Mouse (Mus musculus) heart, adult 2 months (tissue): Measurements from ENCODE around the gene Tfap4.

Experiments
- CTCF ChIP-seq: fragments of 200-600 bp; IDR thresholded peaks from 2 replicates; pipeline ENCODE4 v1.8.1; 2022; ENCODE audit warnings: antibody characterized with exemption, mild to moderate bottlenecking, moderate library complexity
- EP300 ChIP-seq: fragments of 200-500 bp; IDR thresholded peaks from 2 replicates; pipeline ENCODE4 v1.6.1; 2011; ENCODE audit warnings: low read depth, low read length, control low read depth; ENCODE audit not compliant: insufficient read depth
- POLR2A ChIP-seq: fragments of 200-500 bp; IDR thresholded peaks from 2 replicates; pipeline ENCODE4 v1.6.1; 2011; ENCODE audit warnings: mild to moderate bottlenecking, low read depth, low read length, control low read depth; ENCODE audit not compliant: insufficient read depth

DNA sequence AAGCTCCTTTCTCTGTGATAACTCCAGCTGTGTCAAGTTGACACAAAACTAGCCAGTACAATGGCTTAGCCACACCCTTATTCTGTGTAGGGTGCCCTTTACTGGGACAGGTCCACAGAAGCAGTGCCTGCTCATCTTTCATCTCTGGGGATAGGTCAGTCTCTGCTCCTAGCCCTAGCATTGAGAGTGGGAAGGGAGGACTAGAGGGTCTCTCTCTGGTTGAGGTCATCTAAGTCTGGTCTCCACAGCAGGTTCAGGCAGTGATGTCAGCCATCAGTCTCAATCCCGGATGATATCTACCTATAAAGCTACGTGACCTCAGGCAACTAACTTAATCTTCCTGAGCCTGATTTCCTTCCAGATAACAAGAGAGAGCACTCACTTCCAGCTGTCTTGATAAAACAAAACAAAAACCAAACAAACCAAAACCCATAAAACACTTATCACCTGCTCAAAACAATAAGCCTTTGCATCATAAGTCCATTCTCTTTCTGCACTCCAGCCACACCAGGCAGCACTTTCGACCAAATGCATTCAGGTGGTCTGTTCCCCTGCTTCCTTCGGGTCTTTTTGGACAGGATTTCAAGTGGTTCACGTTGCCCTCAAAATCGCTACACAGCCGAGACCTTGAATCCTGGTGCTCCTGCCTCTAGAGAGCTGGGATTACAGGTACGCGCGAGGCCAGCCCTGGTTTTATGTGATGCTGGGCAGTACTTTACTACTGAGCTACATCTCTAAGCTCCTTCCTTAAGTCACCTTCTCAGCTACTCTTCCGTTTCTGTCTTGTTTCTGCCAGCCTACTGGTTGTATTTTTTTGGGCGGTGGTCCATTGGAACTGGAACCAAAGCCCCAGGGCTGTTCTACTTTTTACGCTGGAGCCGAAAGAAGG lies 26.2 kb upstream of the Tfap4 start:
- TF ChIP-seq POLR2A (no peak), CTCF (no peak), EP300 (no peak)
